Mouse (Mus musculus): ENCODE results near the gene Cypt3.

Cypt3 gene

GRCm38 (mm10) chrX:153558293-153558692 is at the start of gene Cypt3:
Gene Cypt3 (plus strand): TSS chrX:153558593.
- no peak for DNase-seq (ENCODE audit: extremely low read depth, low read depth, low spot score)

- DNase-seq (ENCODE audit: extremely low read depth, low read depth, low spot score), result no peak
Observed at GRCm38 (mm10) chrX:153515491-153515890, 42.9 kb upstream of the Cypt3 start.

GRCm38 (mm10) chrX:153528399-153528798 is 30.0 kb upstream of the Cypt3 start:
- no peak for DNase-seq (ENCODE audit: extremely low read depth, low read depth, low spot score)

GRCm38 (mm10) chrX:153556634-153557033 is 1.8 kb upstream of the Cypt3 start:
- DNase-seq (ENCODE audit: extremely low read depth, low read depth, low spot score), result no peak

DNA sequence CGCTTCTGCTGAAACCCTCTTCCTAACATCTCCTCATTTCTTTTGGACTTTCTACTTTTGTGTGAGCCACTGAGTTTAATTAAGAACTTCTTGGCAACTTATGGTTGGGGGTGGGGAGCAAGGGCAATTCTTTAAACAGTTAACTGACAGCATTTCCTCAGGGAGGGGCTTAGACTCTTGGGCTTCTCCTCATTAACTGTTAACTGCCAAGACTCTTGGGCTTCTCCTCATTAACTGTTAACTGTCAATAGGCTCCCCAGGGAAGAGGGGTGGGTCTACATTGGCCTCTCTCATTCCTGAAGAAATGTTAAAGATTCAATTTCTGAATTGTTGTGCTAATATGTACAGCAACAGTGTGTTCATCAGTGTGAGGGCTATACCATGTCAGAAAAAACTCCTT is 6.3 kb downstream of the Cypt3 start:
- no peak for DNase-seq (ENCODE audit: extremely low read depth, low read depth, low spot score)

GRCm38 (mm10) chrX:153599583-153599982 is 41.2 kb downstream of the Cypt3 start:
- no peak for DNase-seq (ENCODE audit: extremely low read depth, low read depth, low spot score)
